Mouse (Mus musculus) spleen, adult 2 months (tissue): ENCODE results near the gene Ghrhr.

Experiments used
- CTCF ChIP-seq: fragments of 200-500 bp; IDR thresholded peaks from 2 replicates; pipeline ENCODE4 v1.5.1; 2011; ENCODE audit warnings: mild to moderate bottlenecking, inconsistent platforms; ENCODE audit not compliant: insufficient read depth, insufficient read length, insufficient replicate concordance; ENCODE audit errors: extremely low read depth
- POLR2A ChIP-seq: fragments of 200-500 bp; IDR thresholded peaks from 2 replicates; pipeline ENCODE4 v1.6.1; 2011; ENCODE audit warnings: low read depth, low read length, inconsistent platforms

GRCm38 (mm10) chr6:55327326-55327725 lies 48.8 kb upstream of the Ghrhr start:
- no peak for TF ChIP-seq CTCF
- no peak for TF ChIP-seq POLR2A
